Mouse (Mus musculus): ENCODE data around the gene Gm29776. TPM values are rescaled to one million over a fixed set of nuclear protein-coding genes. Genes with fewer than 3 reads are reported as not detected.
A peak's percentile ranks its signal among the peaks of the same experiment; 100 is the strongest.

Gene Gm29776
- polyA plus RNA-seq, 1 experiment, result not detected

GRCm38 (mm10) chr14:54705844-54706243 lies 7.2 kb upstream of the Gm29776 start:
- H3K27ac ChIP-seq (ENCODE audit: control insufficient read depth, insufficient read depth, low read depth, low read length, poor library complexity), result peak overlapping the region; percentile 93
- H3K4me3 ChIP-seq (replicated peaks; ENCODE audit: control insufficient read depth, low read depth, low read length), result no peak overlapping the region
- H3K4me1 ChIP-seq (ENCODE audit: control insufficient read depth, insufficient read depth, low read length), result peaks cover 3% of the 10 kb centered on the region
- TF ChIP-seq CTCF (IDR thresholded peaks at IDR 0.05; ENCODE audit: control insufficient read depth, insufficient read depth, low read length), result no peak
- TF ChIP-seq POLR2A (IDR thresholded peaks at IDR 0.05; ENCODE audit: borderline replicate concordance, control insufficient read depth, low read depth, low read length), result no peak
- WGBS, result 8% methylated on average over 5 of the region's 5 CpGs

- H3K27ac ChIP-seq (ENCODE audit: control insufficient read depth, insufficient read depth, low read depth, low read length, poor library complexity), result no peak overlapping the region
- no peak overlapping the region for H3K4me3 ChIP-seq (replicated peaks; ENCODE audit: control insufficient read depth, low read depth, low read length)
- 48% methylated on average over 10 of the region's 10 CpGs for WGBS
- no peak for TF ChIP-seq POLR2A (IDR thresholded peaks at IDR 0.05; ENCODE audit: borderline replicate concordance, control insufficient read depth, low read depth, low read length)
- H3K4me1 ChIP-seq (ENCODE audit: control insufficient read depth, insufficient read depth, low read length), result peaks cover 3% of the 10 kb centered on the region
Observed at GRCm38 (mm10) chr14:54703207-54703606, 4.6 kb upstream of the Gm29776 start.

GRCm38 (mm10) chr14:54701298-54701697 lies 2.7 kb upstream of the Gm29776 start:
- H3K27ac ChIP-seq (ENCODE audit: control insufficient read depth, insufficient read depth, low read depth, low read length, poor library complexity), result no peak overlapping the region
- WGBS, result 11% methylated on average over 6 of the region's 6 CpGs
- TF ChIP-seq POLR2A (IDR thresholded peaks at IDR 0.05; ENCODE audit: borderline replicate concordance, control insufficient read depth, low read depth, low read length) (no peak), CTCF (IDR thresholded peaks at IDR 0.05; ENCODE audit: control insufficient read depth, insufficient read depth, low read length) (peak; percentile 91)
- no peak overlapping the region for H3K4me3 ChIP-seq (replicated peaks; ENCODE audit: control insufficient read depth, low read depth, low read length)
- H3K4me1 ChIP-seq (ENCODE audit: control insufficient read depth, insufficient read depth, low read length), result peaks cover 1% of the 10 kb centered on the region; the same call in 1 of the 2 replicates

GRCm38 (mm10) chr14:54699586-54699985 lies 953 bp upstream of the Gm29776 start:
- Histone ChIP-seq H3K27ac (ENCODE audit: control insufficient read depth, insufficient read depth, low read depth, low read length, poor library complexity) (no peak overlapping the region), H3K4me1 (ENCODE audit: control insufficient read depth, insufficient read depth, low read length) (peaks cover 1% of the 10 kb centered on the region; the same call in 1 of the 2 replicates), H3K4me3 (replicated peaks; ENCODE audit: control insufficient read depth, low read depth, low read length) (no peak overlapping the region)
- WGBS, result 76% methylated on average over 3 of the region's 3 CpGs
- TF ChIP-seq POLR2A (IDR thresholded peaks at IDR 0.05; ENCODE audit: borderline replicate concordance, control insufficient read depth, low read depth, low read length) (no peak), CTCF (IDR thresholded peaks at IDR 0.05; ENCODE audit: control insufficient read depth, insufficient read depth, low read length) (no peak)

GRCm38 (mm10) chr14:54696752-54697151 lies 1.9 kb downstream of the Gm29776 start:
- no peak for TF ChIP-seq POLR2A (IDR thresholded peaks at IDR 0.05; ENCODE audit: borderline replicate concordance, control insufficient read depth, low read depth, low read length)
- TF ChIP-seq CTCF (IDR thresholded peaks at IDR 0.05; ENCODE audit: control insufficient read depth, insufficient read depth, low read length), result no peak
- Histone ChIP-seq H3K4me3 (replicated peaks; ENCODE audit: control insufficient read depth, low read depth, low read length) (no peak overlapping the region), H3K4me1 (ENCODE audit: control insufficient read depth, insufficient read depth, low read length) (no peaks in the 10 kb centered on the region; the same call in 1 of the 2 replicates), H3K27ac (ENCODE audit: control insufficient read depth, insufficient read depth, low read depth, low read length, poor library complexity) (no peak overlapping the region)
- WGBS, result 86% methylated on average over 4 of the region's 4 CpGs

GRCm38 (mm10) chr14:54695042-54695441 lies 3.6 kb downstream of the Gm29776 start:
- H3K27ac ChIP-seq (ENCODE audit: control insufficient read depth, insufficient read depth, low read depth, low read length, poor library complexity), result no peak overlapping the region
- 41% methylated on average over 6 of the region's 6 CpGs for WGBS
- no peaks in the 10 kb centered on the region; the same call in 1 of the 2 replicates for H3K4me1 ChIP-seq (ENCODE audit: control insufficient read depth, insufficient read depth, low read length)
- no peak for TF ChIP-seq POLR2A (IDR thresholded peaks at IDR 0.05; ENCODE audit: borderline replicate concordance, control insufficient read depth, low read depth, low read length)
- TF ChIP-seq CTCF (IDR thresholded peaks at IDR 0.05; ENCODE audit: control insufficient read depth, insufficient read depth, low read length), result no peak
- no peak overlapping the region for H3K4me3 ChIP-seq (replicated peaks; ENCODE audit: control insufficient read depth, low read depth, low read length)

GRCm38 (mm10) chr14:54687251-54687650 lies 11.4 kb downstream of the Gm29776 start:
- Histone ChIP-seq H3K4me3 (replicated peaks; ENCODE audit: control insufficient read depth, low read depth, low read length) (peak overlapping the region; percentile 86), H3K27ac (ENCODE audit: control insufficient read depth, insufficient read depth, low read depth, low read length, poor library complexity) (peak overlapping the region; percentile 97; the same call in 1 of the 2 replicates), H3K4me1 (ENCODE audit: control insufficient read depth, insufficient read depth, low read length) (no peaks in the 10 kb centered on the region)
- TF ChIP-seq CTCF (IDR thresholded peaks at IDR 0.05; ENCODE audit: control insufficient read depth, insufficient read depth, low read length), result no peak
- no peak for TF ChIP-seq POLR2A (IDR thresholded peaks at IDR 0.05; ENCODE audit: borderline replicate concordance, control insufficient read depth, low read depth, low read length)
- WGBS, result 2% methylated on average over 8 of the region's 8 CpGs

- Histone ChIP-seq H3K4me1 (ENCODE audit: control insufficient read depth, insufficient read depth, low read length) (no peaks in the 10 kb centered on the region), H3K4me3 (replicated peaks; ENCODE audit: control insufficient read depth, low read depth, low read length) (peak within 1 kb of the TSS; percentile 86), H3K27ac (ENCODE audit: control insufficient read depth, insufficient read depth, low read depth, low read length, poor library complexity) (peak within 1 kb of the TSS; percentile 97)
- TF ChIP-seq CTCF (IDR thresholded peaks at IDR 0.05; ENCODE audit: control insufficient read depth, insufficient read depth, low read length), result no peak
- peak; percentile 92 for TF ChIP-seq POLR2A (IDR thresholded peaks at IDR 0.05; ENCODE audit: borderline replicate concordance, control insufficient read depth, low read depth, low read length)
- WGBS, result under 1% methylated on average over 44 of the region's 44 CpGs
Observed at GRCm38 (mm10) chr14:54686522-54687143, 12.0 kb downstream of the Gm29776 start, which contains the start of gene Acin1. Acin1 (minus strand) TSS chr14:54686931.
